Mouse (Mus musculus) MEL (cell line): ENCODE measurements around the gene Tmem88. TPM values are rescaled to one million over a fixed set of nuclear protein-coding genes. Genes with fewer than 3 reads are reported as not detected.

ENCODE experiments used
- DNase-seq: peaks from one replicate; pipeline ENCODE4 v3.0.0; 2011; ENCODE audit warnings: low read depth, low spot score
- H3K27ac ChIP-seq: 2 replicates; pipeline ENCODE4 v1.5.1; 2012; ENCODE audit warnings: low read depth, mild to moderate bottlenecking, control low read depth, low read length, moderate library complexity; ENCODE audit not compliant: control insufficient read depth
- H3K27me3 ChIP-seq, 2 experiments: fragments of 150-350 bp in 1 of 2; sonication (generic) in 1 of 2; 2 replicates each; pipeline ENCODE4 v1.6.1; 2012; ENCODE audit warnings: low read length in 2 of 2, mild to moderate bottlenecking in 2 of 2, improper control_type of control experiment in 1 of 2, moderate library complexity in 1 of 2; ENCODE audit not compliant: insufficient read depth in 2 of 2, control insufficient read depth in 1 of 2
- H3K36me3 ChIP-seq, 2 experiments: 2 replicates each; pipeline ENCODE4 v1.6.1; 2012 to 2014; ENCODE audit warnings: low read length in 2 of 2, improper control_type of control experiment in 1 of 2, inconsistent platforms in 1 of 2, mild to moderate bottlenecking in 1 of 2; ENCODE audit not compliant: insufficient read depth in 2 of 2, control insufficient read depth in 1 of 2
- H3K4me1 ChIP-seq, 2 experiments: fragments of 150-350 bp in 1 of 2; sonication (generic) in 1 of 2; 2 replicates each; pipeline ENCODE4 v1.6.1; 2012; ENCODE audit warnings: low read length in 2 of 2, improper control_type of control experiment in 1 of 2, mild to moderate bottlenecking in 1 of 2; ENCODE audit not compliant: insufficient read depth in 2 of 2, control insufficient read depth in 1 of 2
- H3K4me3 ChIP-seq, 2 experiments: fragments of 150-350 bp in 1 of 2; sonication (generic) in 1 of 2; 2 replicates each; pipeline ENCODE4 v1.5.1; 2012; ENCODE audit warnings: low read depth in 2 of 2, low read length in 2 of 2, mild to moderate bottlenecking in 2 of 2, moderate library complexity in 2 of 2, control low read depth in 1 of 2, improper control_type of control experiment in 1 of 2; ENCODE audit not compliant: control insufficient read depth in 1 of 2, insufficient read depth in 1 of 2
- H3K79me2 ChIP-seq: 2 replicates; pipeline ENCODE4 v1.6.1; 2012; ENCODE audit warnings: mild to moderate bottlenecking, low read length, moderate library complexity; ENCODE audit not compliant: control insufficient read depth, poor library complexity, insufficient read depth
- H3K9ac ChIP-seq: 2 replicates; pipeline ENCODE4 v1.6.1; 2012; ENCODE audit warnings: low read depth, mild to moderate bottlenecking, control low read depth, low read length, moderate library complexity; ENCODE audit not compliant: control insufficient read depth, poor library complexity, severe bottlenecking
- H3K9me3 ChIP-seq: fragments of 150-350 bp; sonication (generic); replicated peaks from 2 replicates; pipeline ENCODE4 v1.6.1; 2012; ENCODE audit warnings: mild to moderate bottlenecking, low read length, improper control_type of control experiment, moderate library complexity; ENCODE audit not compliant: insufficient read depth
- CHD1 ChIP-seq: IDR thresholded peaks from 2 replicates; pipeline ENCODE4 v1.6.1; 2012; ENCODE audit warnings: low read depth, mild to moderate bottlenecking, inconsistent platforms, low read length, improper control_type of control experiment
- CTCF ChIP-seq, 3 experiments: IDR thresholded peaks in 2 of 3; conservative IDR thresholded peaks in 1 of 3; 2 replicates each; pipeline ENCODE4 v1.5.1; 2011 to 2012; ENCODE audit warnings: low read length in 3 of 3, low read depth in 2 of 3, mild to moderate bottlenecking in 2 of 3, improper control_type of control experiment in 1 of 3, inconsistent platforms in 1 of 3, mixed read lengths in 1 of 3, moderate library complexity in 1 of 3; ENCODE audit not compliant: control insufficient read depth in 1 of 3, insufficient read depth in 1 of 3, poor library complexity in 1 of 3, severe bottlenecking in 1 of 3
- E2F4 ChIP-seq: IDR thresholded peaks from 2 replicates; pipeline ENCODE4 v1.6.1; 2011; ENCODE audit warnings: low read depth, low read length, improper control_type of control experiment, borderline replicate concordance
- ELF1 ChIP-seq: IDR thresholded peaks from 2 replicates; pipeline ENCODE4 v1.6.1; 2014; ENCODE audit warnings: low read depth, mild to moderate bottlenecking, inconsistent platforms, low read length, improper control_type of control experiment, moderate library complexity
- EP300 ChIP-seq, 2 experiments: IDR thresholded peaks; 2 replicates each; pipeline ENCODE4 v1.6.1; 2011; ENCODE audit warnings: improper control_type of control experiment in 2 of 2, low read length in 2 of 2, low read depth in 1 of 2, mild to moderate bottlenecking in 1 of 2
- ETS1 ChIP-seq: IDR thresholded peaks from 2 replicates; pipeline ENCODE4 v1.6.1; 2012; ENCODE audit warnings: low read depth, mild to moderate bottlenecking, inconsistent platforms, low read length, improper control_type of control experiment, moderate library complexity
- GABPA ChIP-seq: IDR thresholded peaks from 2 replicates; pipeline ENCODE4 v1.6.1; 2012; ENCODE audit warnings: low read depth, mild to moderate bottlenecking, inconsistent platforms, low read length, improper control_type of control experiment, moderate library complexity
- GATA1 ChIP-seq: IDR thresholded peaks from 2 replicates; pipeline ENCODE4 v1.6.1; 2011; ENCODE audit warnings: low read depth, low read length, improper control_type of control experiment
- HCFC1 ChIP-seq: IDR thresholded peaks from 2 replicates; pipeline ENCODE4 v1.6.1; 2012; ENCODE audit warnings: low read depth, mild to moderate bottlenecking, inconsistent platforms, low read length, improper control_type of control experiment, moderate library complexity
- JUND ChIP-seq: IDR thresholded peaks from 2 replicates; pipeline ENCODE4 v1.6.1; 2011; ENCODE audit warnings: low read depth, mild to moderate bottlenecking, improper control_type of control experiment, low read length
- KAT2A ChIP-seq: conservative IDR thresholded peaks from 2 replicates; pipeline ENCODE4 v1.6.1; 2012; ENCODE audit warnings: low read depth, low read length, improper control_type of control experiment, inconsistent platforms
- MAFK ChIP-seq: IDR thresholded peaks from 2 replicates; pipeline ENCODE4 v1.6.1; 2011; ENCODE audit warnings: low read depth, mild to moderate bottlenecking, low read length, improper control_type of control experiment, borderline replicate concordance
- MAX ChIP-seq: IDR thresholded peaks from 2 replicates; pipeline ENCODE4 v1.6.1; 2011; ENCODE audit warnings: low read length, improper control_type of control experiment
- MAZ ChIP-seq: IDR thresholded peaks from 2 replicates; pipeline ENCODE4 v1.6.1; 2012; ENCODE audit warnings: low read depth, mild to moderate bottlenecking, inconsistent platforms, low read length, improper control_type of control experiment
- MEF2A ChIP-seq: IDR thresholded peaks from 2 replicates; pipeline ENCODE4 v1.6.1; 2014; ENCODE audit warnings: low read depth, mild to moderate bottlenecking, inconsistent platforms, low read length, improper control_type of control experiment; ENCODE audit not compliant: poor library complexity, insufficient replicate concordance, severe bottlenecking; ENCODE audit errors: extremely low read depth
- MXI1 ChIP-seq: IDR thresholded peaks from 2 replicates; pipeline ENCODE4 v1.6.1; 2011; ENCODE audit warnings: mild to moderate bottlenecking, low read depth, low read length, improper control_type of control experiment
- MYB ChIP-seq: IDR thresholded peaks from 2 replicates; pipeline ENCODE4 v1.6.1; 2011; ENCODE audit warnings: mild to moderate bottlenecking, low read depth, low read length, improper control_type of control experiment
- MYC ChIP-seq: IDR thresholded peaks from 2 replicates; pipeline ENCODE4 v1.6.1; 2011; ENCODE audit warnings: low read depth, mild to moderate bottlenecking, low read length, improper control_type of control experiment, moderate library complexity
- NELFE ChIP-seq: IDR thresholded peaks from 2 replicates; pipeline ENCODE4 v1.6.1; 2011; ENCODE audit warnings: low read depth, low read length, improper control_type of control experiment
- NRF1 ChIP-seq: IDR thresholded peaks from 2 replicates; pipeline ENCODE4 v1.6.1; 2014; ENCODE audit warnings: low read depth, mild to moderate bottlenecking, inconsistent platforms, low read length, improper control_type of control experiment, moderate library complexity; ENCODE audit not compliant: poor library complexity, insufficient read depth, severe bottlenecking
- POLR2A ChIP-seq, 2 experiments: IDR thresholded peaks; 2 replicates each; pipeline ENCODE4 v1.6.1; 2011 to 2012; ENCODE audit warnings: low read length in 2 of 2, mild to moderate bottlenecking in 2 of 2, control low read depth in 1 of 2, improper control_type of control experiment in 1 of 2, low read depth in 1 of 2, moderate library complexity in 1 of 2; ENCODE audit not compliant: control insufficient read depth in 1 of 2, insufficient read depth in 1 of 2, poor library complexity in 1 of 2
- POLR2AphosphoS2 ChIP-seq: IDR thresholded peaks from 2 replicates; pipeline ENCODE4 v1.6.1; 2011; ENCODE audit warnings: low read length, improper control_type of control experiment
- RAD21 ChIP-seq: IDR thresholded peaks from 2 replicates; pipeline ENCODE4 v1.6.1; 2011; ENCODE audit warnings: mild to moderate bottlenecking, low read depth, low read length, improper control_type of control experiment
- RCOR1 ChIP-seq: IDR thresholded peaks from 2 replicates; pipeline ENCODE4 v1.6.1; 2012; ENCODE audit warnings: low read depth, mild to moderate bottlenecking, inconsistent platforms, low read length, improper control_type of control experiment
- SIN3A ChIP-seq: IDR thresholded peaks from 2 replicates; pipeline ENCODE4 v1.6.1; 2012; ENCODE audit warnings: low read length, improper control_type of control experiment, inconsistent platforms
- SMC3 ChIP-seq: IDR thresholded peaks from 2 replicates; pipeline ENCODE4 v1.6.1; 2011; ENCODE audit warnings: low read depth, low read length, improper control_type of control experiment
- TAL1 ChIP-seq: IDR thresholded peaks from 2 replicates; pipeline ENCODE4 v1.6.1; 2012; ENCODE audit warnings: mild to moderate bottlenecking, inconsistent platforms, low read length, moderate library complexity, mixed read lengths
- TBP ChIP-seq: IDR thresholded peaks from 2 replicates; pipeline ENCODE4 v1.8.0; 2011; ENCODE audit warnings: low read depth, low read length, improper control_type of control experiment
- TCF12 ChIP-seq: IDR thresholded peaks from 2 replicates; pipeline ENCODE4 v1.6.1; 2014; ENCODE audit warnings: low read depth, mild to moderate bottlenecking, inconsistent platforms, low read length, improper control_type of control experiment, moderate library complexity
- UBTF ChIP-seq: IDR thresholded peaks from 2 replicates; pipeline ENCODE4 v1.6.1; 2012; ENCODE audit warnings: low read depth, mild to moderate bottlenecking, inconsistent platforms, low read length, improper control_type of control experiment, moderate library complexity, borderline replicate concordance; ENCODE audit not compliant: insufficient read depth
- USF1 ChIP-seq: IDR thresholded peaks from 2 replicates; pipeline ENCODE4 v1.6.1; 2014; ENCODE audit warnings: low read depth, mild to moderate bottlenecking, inconsistent platforms, low read length, improper control_type of control experiment, moderate library complexity
- USF2 ChIP-seq, 2 experiments: IDR thresholded peaks; 2 replicates each; pipeline ENCODE4 v1.6.1; 2011 to 2012; ENCODE audit warnings: improper control_type of control experiment in 2 of 2, low read length in 2 of 2, borderline replicate concordance in 1 of 2, inconsistent platforms in 1 of 2, low read depth in 1 of 2, mild to moderate bottlenecking in 1 of 2; ENCODE audit not compliant: insufficient read depth in 1 of 2
- ZC3H11A ChIP-seq: IDR thresholded peaks from 2 replicates; pipeline ENCODE4 v1.6.1; 2012; ENCODE audit warnings: low read depth, mild to moderate bottlenecking, inconsistent platforms, low read length, improper control_type of control experiment
- ZKSCAN1 ChIP-seq: IDR thresholded peaks from 2 replicates; pipeline ENCODE4 v1.6.1; 2012; ENCODE audit warnings: low read depth, mild to moderate bottlenecking, inconsistent platforms, low read length, improper control_type of control experiment, moderate library complexity
- ZMIZ1 ChIP-seq: IDR thresholded peaks from 2 replicates; pipeline ENCODE4 v1.6.1; 2012; ENCODE audit warnings: low read depth, mild to moderate bottlenecking, inconsistent platforms, low read length, improper control_type of control experiment, moderate library complexity
- ZNF384 ChIP-seq: IDR thresholded peaks from 2 replicates; pipeline ENCODE4 v1.6.1; 2012; ENCODE audit warnings: low read depth, mild to moderate bottlenecking, inconsistent platforms, low read length, improper control_type of control experiment
- polyA plus RNA-seq, 2 experiments: library from polyadenylated mRNA; stranded (reverse) in 1 of 2; unstranded in 1 of 2; fragments of >175 nt in 1 of 2; fragments of >200 nt in 1 of 2; gene quantifications; 2 replicates each; pipeline versions ENCODE4 v1.2.1 to v1.2.4; 2012; ENCODE audit warnings: low replicate concordance in 2 of 2, low read depth in 1 of 2; ENCODE audit not compliant: insufficient read length in 2 of 2, insufficient read depth in 1 of 2, missing spikeins in 1 of 2
- total RNA-seq: library from RNA; depleted of rRNA; stranded (reverse); fragments of 300-350 nt; gene quantifications from 2 replicates; pipeline ENCODE4 v1.2.3, GENCODE M21; 2012

Gene Tmem88
- total and polyA plus RNA-seq, 3 experiments: 0.39 to 0.45 TPM; not detected in 1

- Histone ChIP-seq H3K79me2 (peaks cover 15% of the 10 kb centered on the region), H3K4me3 (peak overlapping the region; percentile 50 to 76), H3K27ac (peak overlapping the region; percentile 83), H3K4me1 (peaks cover 13 to 36% of the 10 kb centered on the region in 2 experiments), H3K9me3 (no peaks in the 10 kb centered on the region), H3K27me3 (no peaks in the 10 kb centered on the region), H3K36me3 (peaks cover 0 to 20% of the 10 kb centered on the region in 2 experiments; a peak in 2 of 4 replicates), H3K9ac (peak overlapping the region; percentile 88)
- peak; percentile 58 for DNase-seq
- TF ChIP-seq GATA1 (no peak), SIN3A (peak; percentile 42), ZKSCAN1 (no peak), CTCF (IDR thresholded peaks at IDR 0.05 in 2 of 3, conservative IDR thresholded peaks at IDR 0.05 in 1 of 3; ENCODE audit: control insufficient read depth in 1 of 3, insufficient read depth in 1 of 3, low read depth in 2 of 3, low read length in 3 of 3, poor library complexity in 1 of 3, severe bottlenecking in 1 of 3) (no peak), CHD1 (peak; percentile 86; the same call in 1 of the 2 replicates), HCFC1 (0 out of 2 replicates have a peak, but pooled peaks have one; percentile 18), EP300 (IDR thresholded peaks at IDR 0.05; ENCODE audit: low read depth in 1 of 2, low read length in 2 of 2) (no peak; a peak in 1 of 4 replicates), NELFE (no peak), SMC3 (no peak), MYB (0 out of 2 replicates have a peak, but pooled peaks have one; percentile 17), E2F4 (no peak), MAX (peak; percentile 58; the same call in 1 of the 2 replicates), MAFK (no peak), ELF1 (no peak), ZNF384 (no peak), TCF12 (no peak), TAL1 (no peak), UBTF (no peak), KAT2A (no peak), RCOR1 (no peak), MEF2A (no peak), RAD21 (no peak), MXI1 (peak; percentile 79), JUND (no peak), MYC (peak; percentile 43; the same call in 1 of the 2 replicates), ZMIZ1 (no peak), POLR2A (IDR thresholded peaks at IDR 0.05; ENCODE audit: control insufficient read depth in 1 of 2, insufficient read depth in 1 of 2, low read depth in 1 of 2, low read length in 2 of 2, poor library complexity in 1 of 2) (no peak), MAZ (peak; percentile 60), USF2 (IDR thresholded peaks at IDR 0.05; ENCODE audit: borderline replicate concordance in 1 of 2, insufficient read depth in 1 of 2, low read depth in 1 of 2, low read length in 2 of 2) (no peak), NRF1 (no peak), ETS1 (peak; percentile 16; the same call in 1 of the 2 replicates), ZC3H11A (no peak), TBP (no peak), GABPA (no peak), USF1 (no peak), POLR2AphosphoS2 (no peak)
Observed at GRCm38 (mm10) chr11:69367616-69368355, 30.2 kb downstream of the Tmem88 start.
